Mouse (Mus musculus): ENCODE results near the gene Sirt1. TPM values are rescaled to one million over a fixed set of nuclear protein-coding genes. Genes with fewer than 3 reads are reported as not detected.

Sirt1 gene
- polyA plus RNA-seq (2012; rRNA removed): 3.3 and 4.5 TPM in 2 replicates

DNA sequence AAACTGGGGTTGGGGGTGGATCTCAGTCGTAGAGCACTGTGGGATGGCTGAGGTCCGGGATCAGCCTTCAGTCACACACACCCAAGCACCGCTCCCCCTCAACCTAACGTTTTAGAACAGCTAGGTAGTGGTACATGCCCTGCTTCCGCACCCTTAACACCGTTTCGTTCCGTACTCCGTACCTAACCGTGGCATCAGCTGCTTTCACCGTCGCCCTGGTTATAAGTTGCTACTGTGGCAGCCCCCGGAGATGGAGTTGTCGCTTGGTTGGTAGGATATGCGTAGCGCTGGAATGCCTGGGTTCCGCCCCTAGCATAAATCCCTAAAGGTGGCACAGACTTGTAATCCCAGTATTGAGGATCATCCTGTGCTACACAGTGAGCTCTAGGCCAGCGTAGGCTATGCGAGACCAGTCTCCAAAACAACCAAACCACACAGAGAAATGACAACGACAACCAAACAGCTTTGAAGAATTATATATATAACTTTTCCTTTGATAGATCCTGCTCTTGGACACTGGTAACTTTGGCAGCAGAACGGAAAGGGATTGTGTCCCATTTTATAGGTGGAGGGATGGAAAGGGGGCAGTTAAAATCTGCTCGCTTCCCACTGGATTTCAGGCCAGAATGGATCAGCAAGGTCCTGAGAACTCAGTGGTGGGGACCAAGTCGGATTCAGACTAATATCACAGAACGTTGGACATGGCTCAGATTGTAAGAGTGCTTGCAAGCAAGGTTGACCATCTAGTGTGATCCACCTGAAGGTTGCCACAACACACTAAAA lies at the start of gene Sirt1:
Gene Sirt1 (minus strand): TSS at position 207 of the 783 bp plus-strand sequence.

DNA sequence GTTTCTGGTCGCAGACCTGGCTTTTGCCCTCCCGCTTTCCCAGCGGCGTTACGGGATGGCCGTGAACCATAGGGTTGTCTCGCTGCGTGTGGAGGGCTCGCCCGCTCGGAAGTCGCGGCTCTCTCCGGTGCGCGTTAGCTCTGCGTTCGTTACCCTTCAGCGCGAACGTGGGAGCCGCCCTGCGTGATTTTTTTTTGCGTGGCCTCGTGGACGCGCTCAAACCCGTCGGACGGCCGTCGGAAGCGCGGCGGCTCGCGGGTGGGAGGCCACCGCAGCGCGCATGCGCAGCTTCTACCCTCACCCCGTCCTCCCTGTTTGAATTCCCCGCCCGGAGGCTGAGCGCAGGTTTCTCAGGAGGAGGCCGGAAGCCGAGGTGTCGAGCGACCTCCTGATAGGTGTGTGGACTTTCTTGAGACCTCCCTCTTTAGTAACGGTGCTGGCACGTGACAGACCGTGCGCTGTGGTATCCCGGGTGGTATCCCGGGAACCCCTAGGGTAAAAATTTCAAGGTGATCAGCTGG lies 48.3 kb upstream of the Sirt1 start, which contains the start of gene Ctnna3:
Gene Ctnna3 (plus strand): TSS at position 314 of the 521 bp plus-strand sequence.

DNA sequence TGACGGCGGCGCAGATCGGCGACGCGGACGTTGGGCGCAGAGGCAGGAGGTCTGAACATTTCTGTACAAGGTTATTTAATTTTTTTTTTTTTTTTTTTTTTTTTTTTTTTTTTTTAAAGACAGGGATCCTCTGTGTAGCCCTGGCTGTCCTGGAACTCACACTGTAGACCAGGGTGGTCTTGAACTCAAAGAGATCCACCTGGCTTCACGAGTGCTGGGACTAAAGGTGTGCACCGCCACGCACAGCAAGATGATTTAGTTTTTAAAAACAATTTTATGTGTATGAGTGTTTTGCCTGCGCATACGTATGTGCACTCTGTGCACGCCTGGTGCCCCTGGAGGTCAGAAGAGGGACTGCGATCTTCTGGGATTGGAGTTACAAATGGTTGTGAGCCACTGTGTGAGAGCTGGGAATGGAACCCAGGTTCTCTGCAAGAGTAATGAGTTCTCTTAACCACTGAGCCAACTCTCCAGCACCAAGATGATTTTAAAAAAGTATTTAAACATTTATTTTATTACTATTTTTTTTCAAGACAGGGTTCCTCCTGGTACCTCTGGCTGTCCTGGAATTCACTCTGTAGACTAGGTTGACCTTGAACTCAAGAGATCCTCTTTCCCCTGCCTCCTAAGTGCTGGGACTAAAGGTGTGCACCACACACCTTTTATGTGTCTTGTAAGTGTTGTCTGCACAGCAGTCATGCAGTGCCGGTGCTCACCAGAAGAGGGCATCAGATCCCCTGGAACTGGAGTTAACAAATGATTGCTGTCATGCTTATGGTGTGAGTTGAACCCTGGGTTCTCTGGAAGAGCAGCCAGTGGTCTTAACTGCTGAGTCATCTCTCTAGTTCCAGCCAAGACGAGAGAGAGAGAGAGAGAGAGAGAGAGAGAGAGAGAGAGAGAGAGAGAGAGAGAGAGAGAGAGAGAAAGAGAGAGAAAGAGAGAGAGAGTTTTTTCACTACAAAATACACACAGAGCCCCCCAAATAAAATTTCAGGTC lies 40.5 kb upstream of the Sirt1 start, which contains the start of gene Gm7075:
Gene Gm7075 (minus strand): TSS at position 51 of the 997 bp plus-strand sequence.

DNA sequence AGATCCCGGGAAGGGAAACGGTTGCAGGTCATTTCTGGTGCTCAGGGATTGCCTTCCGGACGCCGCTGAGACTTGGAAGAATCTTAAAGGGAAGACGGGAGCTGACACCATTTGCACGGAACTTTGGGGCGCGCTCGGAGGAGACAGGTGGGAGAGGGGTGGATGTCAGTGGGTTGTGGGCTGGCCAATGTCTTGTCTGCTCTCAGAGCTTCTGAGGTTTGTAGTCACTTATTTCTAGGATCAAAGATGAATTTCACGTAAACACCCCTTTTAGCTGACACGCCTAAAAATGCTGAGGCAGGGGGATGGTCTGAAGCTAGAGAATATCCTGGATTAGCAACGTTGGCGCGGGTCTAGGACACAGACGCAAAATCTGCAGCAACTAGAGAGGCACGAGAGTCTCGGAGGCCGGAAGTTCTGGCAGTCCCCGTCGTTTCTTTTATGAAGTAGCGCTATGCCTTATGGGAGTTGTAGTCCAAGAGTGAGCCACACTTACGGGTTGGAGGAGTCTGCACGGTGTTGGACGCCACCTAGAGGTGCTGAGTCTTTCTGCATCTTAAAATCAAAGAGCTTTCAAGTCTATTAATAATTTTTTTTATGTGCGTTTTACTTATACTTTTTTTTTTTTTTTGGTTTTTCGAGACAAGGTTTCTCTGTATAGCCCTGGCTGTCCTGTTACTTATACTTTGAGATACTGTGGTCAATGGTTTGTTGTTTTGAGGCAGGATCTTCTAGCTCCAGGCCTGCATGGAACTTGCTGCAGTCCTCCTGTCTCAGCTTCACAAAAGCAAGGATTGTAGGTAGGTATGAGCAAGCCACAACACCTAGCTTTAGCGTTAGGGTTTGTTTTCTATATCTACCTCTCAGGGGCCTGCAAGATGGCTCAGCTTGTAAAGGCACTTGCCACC lies 1.1 kb upstream of the Sirt1 start, which contains the start of gene Dnajc12:
Gene Dnajc12 (plus strand): TSS at position 72 of the 908 bp plus-strand sequence.

Other genes with a start within 250 kb of the Sirt1 start
- 0.13 and 0.14 TPM in 2 replicates for gene Mypn, start 177.8 kb downstream of the Sirt1 start, polyA plus RNA-seq (2012; rRNA removed)
- 10.5 and 11.1 TPM in 2 replicates for gene Herc4, start 137.9 kb downstream of the Sirt1 start, polyA plus RNA-seq (2012; rRNA removed)
- 0.64 and 1.6 TPM in 2 replicates for gene Dnajc12, start 739 bp upstream of the Sirt1 start, polyA plus RNA-seq (2012; rRNA removed)
- not detected in 2 replicates for gene Gm7075, start 40.1 kb upstream of the Sirt1 start, polyA plus RNA-seq (2012; rRNA removed)
- gene Ctnna3, start 48.4 kb upstream of the Sirt1 start, polyA plus RNA-seq (2012; rRNA removed): 0.26 and 0.28 TPM in 2 replicates

Data from colon, adult 2 months (tissue).